In the genomic region with DNA sequence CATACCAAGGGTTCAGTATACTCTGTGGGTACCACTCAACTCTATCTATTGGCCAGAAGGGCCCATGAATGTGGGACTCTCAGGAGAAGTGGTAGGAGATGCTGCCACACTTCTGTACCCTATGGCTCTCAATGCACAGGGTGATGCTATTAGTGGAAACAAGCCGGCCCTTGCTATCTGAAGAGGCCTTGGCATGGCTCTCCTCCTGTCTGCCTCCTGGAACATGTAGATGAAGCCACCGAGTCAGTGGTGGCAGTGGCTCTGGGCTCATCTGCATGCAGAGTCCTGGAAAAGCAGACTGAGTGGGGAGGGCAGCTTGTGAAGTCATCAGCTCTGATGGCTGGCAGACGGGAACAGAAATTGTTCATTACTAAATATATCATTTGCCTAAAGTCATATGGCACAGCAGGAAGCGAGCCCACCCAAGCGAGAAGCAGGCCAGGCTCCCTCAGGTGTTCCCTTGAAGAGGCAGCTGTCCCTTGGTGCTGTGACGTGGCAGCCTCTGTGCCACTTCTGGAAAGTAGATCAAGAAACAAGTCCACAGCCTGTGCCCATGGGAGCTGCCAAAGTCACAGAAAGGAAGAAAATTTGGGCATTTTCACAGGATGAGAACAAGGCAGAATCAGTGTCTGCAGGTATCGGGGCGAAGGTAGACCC, we compare ENCODE assay signal across 13 mouse cellular contexts.
A peak's percentile ranks its signal among the peaks of the same experiment; 100 is the strongest.
DNase-seq lines count a peak whose midpoint lies in the region; ATAC-seq lines count a peak whose summit lies in the region.
"Had no signal": no experiment of that assay in that cellular context is flagged by ENCODE, and none has a peak within 500 bp of the region (broad histone marks: within the 10 kb centered on the region; RNA-seq: fewer than 3 reads in every experiment).

No protein-coding gene starts in this region.

- peak overlapping the region; percentile 3; the same call in 1 of the 2 replicates for H3K4me2 ChIP-seq in heart, embryonic 15.5 days
- H3K4me2 ChIP-seq: embryonic facial prominence, embryonic 15.5 days; kidney, embryonic 15.5 days had no signal

- no peaks in the 10 kb centered on the region for H3K27me3 ChIP-seq in heart, embryonic 15.5 days
- H3K27me3 ChIP-seq: embryonic facial prominence, embryonic 15.5 days; kidney, embryonic 15.5 days; Patski had no signal

- 44% methylated on average over 8 of the region's 8 CpGs for WGBS in heart, embryonic 15.5 days

- no peak overlapping the region for H3K4me3 ChIP-seq in heart, embryonic 15.5 days
- H3K4me3 ChIP-seq: embryonic facial prominence, embryonic 15.5 days; hindbrain, embryonic 10.5 days; kidney, embryonic 15.5 days had no signal

- no peak for DNase-seq in heart, adult 9 months (ENCODE audit: low spot score in 2 of 2)
- DNase-seq in left cerebral cortex, adult 18-20 months (ENCODE audit: low spot score in 2 of 2) = peak; percentile 29 to 41
- no peak for DNase-seq in left cerebral cortex, postnatal 10 days (ENCODE audit: extremely low spot score in 1 of 2, low spot score in 2 of 2)
- peak; percentile 19 for DNase-seq in right cerebral cortex, postnatal 25 days
- no peak for DNase-seq in right cerebral cortex, postnatal 14 days

- peak overlapping the region; percentile 32 for H3K27ac ChIP-seq in heart, embryonic 15.5 days
- H3K27ac ChIP-seq: embryonic facial prominence, embryonic 15.5 days; hindbrain, embryonic 10.5 days; hindbrain, postnatal 0 days; kidney, embryonic 15.5 days had no signal

- intact Hi-C loops in left cerebral cortex, postnatal 10 days (cut with DNase I) = loop anchor here (2.0 to 5.0 kb wide), 2 partner anchors 126 to 262 kb away; no protein-coding TSS in a partner anchor

- H3K9ac ChIP-seq in heart, embryonic 15.5 days = no peak overlapping the region
- H3K9ac ChIP-seq: embryonic facial prominence, embryonic 15.5 days; kidney, embryonic 15.5 days had no signal

- 0 out of 2 replicates have a peak, but pooled peaks have one; percentile 32 for ATAC-seq in heart, embryonic 15.5 days (replicated peaks; ENCODE audit: insufficient number of reproducible peaks, insufficient read depth, low FRiP score, low read depth)
- ATAC-seq in activated CD4-positive, CD25-positive, alpha-beta regulatory T cell, adult 4 months = no peak
- ATAC-seq: intestine, postnatal 0 days had no signal

- H3K9me3 ChIP-seq in heart, embryonic 15.5 days (replicated peaks) = no peaks in the 10 kb centered on the region
- H3K9me3 ChIP-seq: embryonic facial prominence, embryonic 15.5 days; hindbrain, embryonic 10.5 days; kidney, embryonic 15.5 days had no signal

- H3K4me1 ChIP-seq in heart, embryonic 15.5 days (replicated peaks) = peaks cover 25% of the 10 kb centered on the region

- H3K36me3 ChIP-seq in heart, embryonic 15.5 days = no peaks in the 10 kb centered on the region
- H3K36me3 ChIP-seq: embryonic facial prominence, embryonic 15.5 days; kidney, embryonic 15.5 days had no signal

Comparison
In these comparisons a context has a peak if more than half of its experiments do, and no peak if none do; other contexts are left out.
1. DNase-seq: peak in left cerebral cortex, adult 18-20 months (2 of 2) and right cerebral cortex, postnatal 25 days (single experiment); none in heart, adult 9 months (0 of 2), left cerebral cortex, postnatal 10 days (0 of 2) and right cerebral cortex, postnatal 14 days (single experiment).